In the genomic region with DNA sequence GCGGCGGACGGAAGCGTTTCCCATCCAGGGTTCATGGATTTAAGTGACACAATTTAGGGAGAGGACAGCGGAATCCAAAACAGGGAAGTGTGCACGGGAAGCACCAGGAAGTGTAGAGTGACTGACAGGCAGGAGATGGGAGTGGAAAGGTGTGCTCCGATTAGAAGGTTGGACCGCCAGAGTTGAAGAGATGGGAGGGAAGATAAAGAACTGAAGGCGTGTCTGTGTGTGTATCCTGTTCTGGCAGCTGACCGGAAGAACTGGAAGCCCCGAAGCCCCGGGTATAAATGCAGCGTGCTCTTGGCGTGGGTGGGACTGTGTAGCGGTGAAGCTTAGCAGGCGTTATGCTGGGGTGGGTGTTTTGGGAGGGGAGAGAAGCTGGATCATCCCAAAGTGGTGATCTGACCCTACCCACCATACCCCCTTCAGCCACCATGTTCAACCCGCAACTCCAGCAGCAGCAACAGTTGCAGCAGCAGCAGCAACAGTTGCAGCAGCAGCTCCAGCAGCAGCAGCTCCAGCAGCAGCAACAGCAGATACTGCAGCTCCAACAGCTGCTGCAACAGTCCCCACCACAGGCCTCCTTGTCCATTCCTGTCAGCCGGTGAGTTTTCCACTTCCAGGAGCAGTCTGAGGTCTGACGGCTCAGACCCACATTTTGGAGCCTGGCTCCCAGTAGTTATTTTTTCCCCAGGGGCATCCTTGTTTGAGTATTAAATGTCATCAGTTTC, we compare ENCODE assay signal across 8 mouse cellular contexts. TPM values are rescaled to one million over a fixed set of nuclear protein-coding genes. Genes with fewer than 3 reads are reported as not detected.
A peak's percentile ranks its signal among the peaks of the same experiment; 100 is the strongest.
DNase-seq lines count a peak whose midpoint lies in the region; ATAC-seq and TF ChIP-seq lines count a peak whose summit lies in the region.

No protein-coding gene starts in this region.

- H3K4me2 ChIP-seq in hindbrain, embryonic 12.5 days (replicated peaks): peak overlapping the region; percentile 94
- H3K4me2 ChIP-seq in liver, embryonic 15.5 days: peak overlapping the region; percentile 93
- peak overlapping the region; percentile 92 for H3K4me2 ChIP-seq in neural tube, embryonic 13.5 days

- peak; percentile 1; the same call in 1 of the 2 replicates for ATAC-seq in hindbrain, embryonic 12.5 days (ENCODE audit: low FRiP score)
- peak; percentile 56 for ATAC-seq in liver, embryonic 15.5 days (ENCODE audit: insufficient read depth)
- peak; percentile 52 for ATAC-seq in neural tube, embryonic 13.5 days (ENCODE audit: low read depth)

- H3K36me3 ChIP-seq in thymus, adult 2 months (ENCODE audit: control insufficient read depth, insufficient read depth, low read length): no peaks in the 10 kb centered on the region; the same call in none of the 2 replicates
- peaks cover 31% of the 10 kb centered on the region for H3K36me3 ChIP-seq in hindbrain, embryonic 12.5 days
- peaks cover 33% of the 10 kb centered on the region for H3K36me3 ChIP-seq in liver, embryonic 15.5 days (replicated peaks)
- peaks cover 33% of the 10 kb centered on the region for H3K36me3 ChIP-seq in neural tube, embryonic 13.5 days

- no peak for DNase-seq in thymus, adult 2 months
- no peak for DNase-seq in thymus, postnatal 25 days
- peak; percentile 43 for DNase-seq in embryo, embryonic 11 days
- no peak for DNase-seq in gastrocnemius, postnatal 36 days
- DNase-seq in layer of hippocampus, adult 9-11 months: no peak

- no peak overlapping the region; the same call in 1 of the 2 replicates for H3K27ac ChIP-seq in thymus, adult 2 months (ENCODE audit: control insufficient read depth, insufficient read depth, low read length)
- peak overlapping the region; percentile 82 for H3K27ac ChIP-seq in hindbrain, embryonic 12.5 days
- peak overlapping the region; percentile 95 for H3K27ac ChIP-seq in liver, embryonic 15.5 days (replicated peaks)
- peak overlapping the region; percentile 89 for H3K27ac ChIP-seq in neural tube, embryonic 13.5 days (replicated peaks)

- TF ChIP-seq CTCF in thymus, adult 2 months (IDR thresholded peaks at IDR 0.05; ENCODE audit: borderline replicate concordance, control insufficient read depth, extremely low read depth, insufficient read depth, low read length, poor library complexity): no peak

- H3K4me1 ChIP-seq in thymus, adult 2 months (replicated peaks; ENCODE audit: control insufficient read depth, insufficient read depth, low read length): peaks cover 13% of the 10 kb centered on the region
- peaks cover 27% of the 10 kb centered on the region for H3K4me1 ChIP-seq in hindbrain, embryonic 12.5 days
- H3K4me1 ChIP-seq in liver, embryonic 15.5 days (replicated peaks): peaks cover 42% of the 10 kb centered on the region
- H3K4me1 ChIP-seq in neural tube, embryonic 13.5 days (replicated peaks): peaks cover 28% of the 10 kb centered on the region

- intact Hi-C loops in gastrocnemius, postnatal 36 days (cut with DNase I): no loop called here

- H3K9ac ChIP-seq in hindbrain, embryonic 12.5 days: peak overlapping the region; percentile 79
- H3K9ac ChIP-seq in liver, embryonic 15.5 days: peak overlapping the region; percentile 91
- H3K9ac ChIP-seq in neural tube, embryonic 13.5 days: peak overlapping the region; percentile 93

- TF ChIP-seq POLR2A in thymus, adult 2 months (IDR thresholded peaks at IDR 0.05; ENCODE audit: control insufficient read depth, extremely low read depth, insufficient read depth, low read length, poor library complexity): no peak

- H3K27me3 ChIP-seq in thymus, adult 2 months (ENCODE audit: control insufficient read depth, insufficient read depth, low read length): no peaks in the 10 kb centered on the region; the same call in 1 of the 2 replicates
- H3K27me3 ChIP-seq in hindbrain, embryonic 12.5 days: peaks cover 7% of the 10 kb centered on the region
- peaks cover 4% of the 10 kb centered on the region; the same call in 1 of the 2 replicates for H3K27me3 ChIP-seq in liver, embryonic 15.5 days
- H3K27me3 ChIP-seq in neural tube, embryonic 13.5 days: peaks cover 9% of the 10 kb centered on the region

- 13% methylated on average over 19 of the region's 19 CpGs for WGBS in thymus, adult 2 months
- 11% methylated on average over 19 of the region's 19 CpGs for WGBS in hindbrain, embryonic 12.5 days
- 6% methylated on average over 19 of the region's 19 CpGs for WGBS in liver, embryonic 15.5 days (ENCODE audit: insufficient replicate concordance)
- WGBS in neural tube, embryonic 13.5 days: 11% methylated on average over 19 of the region's 19 CpGs

- H3K9me3 ChIP-seq in hindbrain, embryonic 12.5 days (replicated peaks): no peaks in the 10 kb centered on the region
- no peaks in the 10 kb centered on the region for H3K9me3 ChIP-seq in liver, embryonic 15.5 days (replicated peaks)
- H3K9me3 ChIP-seq in neural tube, embryonic 13.5 days: no peaks in the 10 kb centered on the region

- peak overlapping the region; percentile 97 for H3K4me3 ChIP-seq in thymus, adult 2 months (ENCODE audit: control insufficient read depth, insufficient read depth, low read length)
- H3K4me3 ChIP-seq in hindbrain, embryonic 12.5 days: peak overlapping the region; percentile 75
- H3K4me3 ChIP-seq in liver, embryonic 15.5 days (replicated peaks): peak overlapping the region; percentile 90
- peak overlapping the region; percentile 66 for H3K4me3 ChIP-seq in neural tube, embryonic 13.5 days

RNA-seq across cellular contexts. Expression of a gene that starts 10.4 kb away (rescaled TPM):
- polyA plus RNA-seq in thymus, adult 2 months (2012; rRNA removed): 10.7 and 12.1 TPM in 2 replicates
- 44.4 and 47.5 TPM in 2 replicates for polyA plus RNA-seq in hindbrain, embryonic 12.5 days (2016; fragmentation: Nextera tagmentation; extraction: Ambion mirVana)
- 0.44 and 0.50 TPM in 2 replicates for polyA plus RNA-seq in liver, embryonic 15.5 days (2015; fragmentation: Nextera tagmentation; extraction: Ambion mirVana)
- polyA plus RNA-seq in neural tube, embryonic 13.5 days (2015; fragmentation: Nextera tagmentation; extraction: Ambion mirVana): 44.3 and 47.0 TPM in 2 replicates
- 1 to 10 TPM; 4.8 to 5.3 TPM for total RNA-seq in gastrocnemius, postnatal 36 days (2021)

RNA-seq across cellular contexts. Expression of a gene that starts 11.4 kb away (rescaled TPM):
- 517 and 528 TPM in 2 replicates for polyA plus RNA-seq in thymus, adult 2 months (2012; rRNA removed)
- polyA plus RNA-seq in hindbrain, embryonic 12.5 days (2016; fragmentation: Nextera tagmentation; extraction: Ambion mirVana): 59.1 and 66.3 TPM in 2 replicates
- 17.0 and 18.0 TPM in 2 replicates for polyA plus RNA-seq in liver, embryonic 15.5 days (2015; fragmentation: Nextera tagmentation; extraction: Ambion mirVana)
- polyA plus RNA-seq in neural tube, embryonic 13.5 days (2015; fragmentation: Nextera tagmentation; extraction: Ambion mirVana): 49.9 and 51.1 TPM in 2 replicates
- total RNA-seq in gastrocnemius, postnatal 36 days (2021): 10 to 100 TPM; 23.2 to 25.4 TPM

RNA-seq across cellular contexts. Expression of a gene that starts 18.2 kb away (rescaled TPM):
- polyA plus RNA-seq in thymus, adult 2 months (2012; rRNA removed): 192 and 257 TPM in 2 replicates
- polyA plus RNA-seq in hindbrain, embryonic 12.5 days (2016; fragmentation: Nextera tagmentation; extraction: Ambion mirVana): 62.6 and 72.8 TPM in 2 replicates
- 25.0 and 29.0 TPM in 2 replicates for polyA plus RNA-seq in liver, embryonic 15.5 days (2015; fragmentation: Nextera tagmentation; extraction: Ambion mirVana)
- 101 and 135 TPM in 2 replicates for polyA plus RNA-seq in neural tube, embryonic 13.5 days (2015; fragmentation: Nextera tagmentation; extraction: Ambion mirVana)
- total RNA-seq in gastrocnemius, postnatal 36 days (2021): 10 to 100 TPM; 36.4 to 44.0 TPM

RNA-seq across cellular contexts. Expression of a gene that starts 24.5 kb away (rescaled TPM):
- polyA plus RNA-seq in thymus, adult 2 months (2012; rRNA removed): 23.8 and 27.3 TPM in 2 replicates
- polyA plus RNA-seq in hindbrain, embryonic 12.5 days (2016; fragmentation: Nextera tagmentation; extraction: Ambion mirVana): 0.95 and 1.2 TPM in 2 replicates
- 185 and 214 TPM in 2 replicates for polyA plus RNA-seq in liver, embryonic 15.5 days (2015; fragmentation: Nextera tagmentation; extraction: Ambion mirVana)
- 0.56 and 1.4 TPM in 2 replicates for polyA plus RNA-seq in neural tube, embryonic 13.5 days (2015; fragmentation: Nextera tagmentation; extraction: Ambion mirVana)
- total RNA-seq in gastrocnemius, postnatal 36 days (2021): 1 to 10 TPM; 1.4 to 3.7 TPM

RNA-seq across cellular contexts. Expression of a gene that starts 32.2 kb away (rescaled TPM):
- polyA plus RNA-seq in thymus, adult 2 months (2012; rRNA removed): 17.9 and 24.7 TPM in 2 replicates
- polyA plus RNA-seq in hindbrain, embryonic 12.5 days (2016; fragmentation: Nextera tagmentation; extraction: Ambion mirVana): 34.5 and 35.1 TPM in 2 replicates
- 12.0 and 12.2 TPM in 2 replicates for polyA plus RNA-seq in liver, embryonic 15.5 days (2015; fragmentation: Nextera tagmentation; extraction: Ambion mirVana)
- 44.3 and 46.0 TPM in 2 replicates for polyA plus RNA-seq in neural tube, embryonic 13.5 days (2015; fragmentation: Nextera tagmentation; extraction: Ambion mirVana)
- 10 to 100 TPM; 41.3 to 45.0 TPM for total RNA-seq in gastrocnemius, postnatal 36 days (2021)

Comparison
In these comparisons a context has a peak if more than half of its experiments do, and no peak if none do; other contexts are left out.
1. ATAC-seq: peak in every context shown above with its lines; median percentile 56 in liver, embryonic 15.5 days; 52 in neural tube, embryonic 13.5 days; 1 in hindbrain, embryonic 12.5 days.